Mouse (Mus musculus): ENCODE results near the gene Myh7b. TPM values are rescaled to one million over a fixed set of nuclear protein-coding genes. Genes with fewer than 3 reads are reported as not detected.

Gene Myh7b
- total RNA-seq, 2 experiments from 2014 or later = 5.0 to 6.7 TPM

- no peak for DNase-seq (ENCODE audit: low spot score in 2 of 2)
These were observed 22.1 kb downstream of the Myh7b start for GRCm38 (mm10) chr2:155633121-155633520.

GRCm38 (mm10) chr2:155633731-155634130 is 22.7 kb downstream of the Myh7b start:
- no peak for DNase-seq (ENCODE audit: low spot score in 2 of 2)

- DNase-seq (ENCODE audit: low spot score in 2 of 2) = no peak
These were observed 23.6 kb downstream of the Myh7b start for GRCm38 (mm10) chr2:155634562-155634961.

GRCm38 (mm10) chr2:155635961-155636360 is 24.9 kb downstream of the Myh7b start:
- no peak for DNase-seq (ENCODE audit: low spot score in 2 of 2)

- DNase-seq (ENCODE audit: low spot score in 2 of 2) = no peak
These were observed 25.9 kb downstream of the Myh7b start for GRCm38 (mm10) chr2:155636881-155637280.

- no peak for DNase-seq (ENCODE audit: low spot score in 2 of 2)
These were observed 26.4 kb downstream of the Myh7b start for GRCm38 (mm10) chr2:155637411-155637810.

- no peak for DNase-seq (ENCODE audit: low spot score in 2 of 2)
These were observed 29.6 kb downstream of the Myh7b start for GRCm38 (mm10) chr2:155640656-155641055.

- peak in 1 of 2 experiments; percentile 62 for DNase-seq (ENCODE audit: low spot score in 2 of 2)
These were observed 30.8 kb downstream of the Myh7b start for GRCm38 (mm10) chr2:155641540-155642472.

- DNase-seq (ENCODE audit: low spot score in 2 of 2) = no peak
These were observed 34.7 kb downstream of the Myh7b start for GRCm38 (mm10) chr2:155645746-155646145.

- DNase-seq (ENCODE audit: low spot score in 2 of 2) = no peak
These were observed 41.6 kb downstream of the Myh7b start for GRCm38 (mm10) chr2:155652618-155653017.

- DNase-seq (ENCODE audit: low spot score in 2 of 2) = no peak
These were observed 44.9 kb downstream of the Myh7b start for GRCm38 (mm10) chr2:155655759-155656372.

GRCm38 (mm10) chr2:155662390-155662789 is 51.4 kb downstream of the Myh7b start:
- no peak for DNase-seq (ENCODE audit: low spot score in 2 of 2)

GRCm38 (mm10) chr2:155663097-155663496 is 52.1 kb downstream of the Myh7b start:
- DNase-seq (ENCODE audit: low spot score in 2 of 2) = peak; percentile 63 to 71

- DNase-seq (ENCODE audit: low spot score in 2 of 2) = no peak
These were observed 53.0 kb downstream of the Myh7b start for GRCm38 (mm10) chr2:155663910-155664460.

GRCm38 (mm10) chr2:155667881-155668280 is 56.9 kb downstream of the Myh7b start:
- DNase-seq (ENCODE audit: low spot score in 2 of 2) = no peak

GRCm38 (mm10) chr2:155668461-155668860 is 57.4 kb downstream of the Myh7b start:
- no peak for DNase-seq (ENCODE audit: low spot score in 2 of 2)

GRCm38 (mm10) chr2:155671236-155671635 is 60.2 kb downstream of the Myh7b start:
- DNase-seq (ENCODE audit: low spot score in 2 of 2) = no peak

- DNase-seq (ENCODE audit: low spot score in 2 of 2) = peak; percentile 42 to 55
These were observed 62.5 kb downstream of the Myh7b start for GRCm38 (mm10) chr2:155673546-155673945.

- no peak for DNase-seq (ENCODE audit: low spot score in 2 of 2)
These were observed 64.1 kb downstream of the Myh7b start for GRCm38 (mm10) chr2:155675118-155675517.

- DNase-seq (ENCODE audit: low spot score in 2 of 2) = no peak
These were observed 68.6 kb downstream of the Myh7b start for GRCm38 (mm10) chr2:155679586-155680110.

GRCm38 (mm10) chr2:155680591-155680990 is 69.6 kb downstream of the Myh7b start:
- no peak for DNase-seq (ENCODE audit: low spot score in 2 of 2)

- no peak for DNase-seq (ENCODE audit: low spot score in 2 of 2)
These were observed 70.2 kb downstream of the Myh7b start for GRCm38 (mm10) chr2:155681194-155681593.
